Mouse (Mus musculus): ENCODE measurements around the gene Ikbke. TPM values are rescaled to one million over a fixed set of nuclear protein-coding genes. Genes with fewer than 3 reads are reported as not detected.

Ikbke gene
- total and polyA plus RNA-seq, 2 experiments from 2014 or later = 1.2 to 1.5 TPM

DNA sequence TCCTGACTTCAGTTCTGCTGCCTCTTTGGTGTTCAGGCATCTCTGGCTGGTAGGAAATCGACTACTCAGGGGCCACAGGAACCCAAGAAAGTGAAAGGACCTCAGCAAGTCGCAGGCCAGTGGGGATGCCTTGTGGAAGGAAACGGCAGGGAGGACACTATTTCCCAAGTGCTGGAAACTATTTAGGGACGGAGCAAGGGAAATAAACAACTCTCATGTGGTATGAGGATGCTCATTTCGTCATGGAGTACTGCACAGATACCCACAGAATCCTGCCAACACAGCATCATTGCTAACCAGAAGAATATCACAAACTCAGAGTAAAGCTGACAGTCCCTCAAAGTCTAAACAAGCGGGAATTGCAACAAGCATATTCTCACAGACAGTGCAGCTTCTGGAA, 36.5 kb downstream of the Ikbke start:
- 61% methylated on average over 6 of the region's 6 CpGs for WGBS
- peaks cover 34% of the 10 kb centered on the region for H3K4me1 ChIP-seq (ENCODE audit: insufficient read depth, low read length)
- peak overlapping the region; percentile 96 for H3K4me2 ChIP-seq (ENCODE audit: low read depth, low read length)

DNA sequence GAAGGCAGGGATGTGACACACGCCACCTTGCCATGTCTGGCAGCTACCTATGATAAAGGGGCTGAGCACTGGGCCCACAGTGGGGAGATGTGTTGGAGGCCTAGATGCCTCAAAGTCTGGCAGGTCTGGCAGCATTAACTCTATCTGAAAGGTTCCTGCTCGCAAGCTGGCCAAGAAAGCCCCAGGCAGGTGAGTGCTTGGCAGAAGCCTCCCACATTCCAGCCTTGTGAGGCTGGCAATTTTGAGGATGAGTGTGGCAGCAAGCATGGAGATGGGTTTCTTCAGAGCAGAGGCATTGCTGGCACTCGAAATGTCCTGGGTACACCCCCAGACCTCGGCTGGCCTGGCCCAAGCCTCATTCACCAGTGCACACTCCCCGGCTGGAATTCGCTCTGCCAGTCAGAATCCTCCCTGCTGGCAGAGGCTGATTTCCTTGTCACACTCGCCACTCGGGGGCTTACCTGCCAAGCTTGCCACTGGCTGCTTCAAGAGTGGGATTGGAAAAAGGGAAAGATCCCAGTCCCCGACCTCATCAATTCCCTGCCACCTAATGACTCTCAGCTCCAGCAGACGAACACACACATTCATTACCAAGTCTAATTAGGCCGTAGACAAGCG, 39.7 kb downstream of the Ikbke start:
- peak overlapping the region; percentile 10; the same call in 1 of the 2 replicates for H3K4me2 ChIP-seq (ENCODE audit: low read depth, low read length)
- no peak overlapping the region for H3K4me3 ChIP-seq (ENCODE audit: low read length)
- H3K27ac ChIP-seq = peak overlapping the region; percentile 64
- DNase-seq (ENCODE audit: low spot score) (peak; percentile 47), ATAC-seq (no peak)
- H3K36me3 ChIP-seq (ENCODE audit: insufficient read depth, low read length) = no peaks in the 10 kb centered on the region
- no peak overlapping the region; the same call in 1 of the 2 replicates for H3K9ac ChIP-seq (replicated peaks; ENCODE audit: low read length)
- H3K4me1 ChIP-seq (ENCODE audit: insufficient read depth, low read length) = peaks cover 27% of the 10 kb centered on the region
- TF ChIP-seq CTCF (IDR thresholded peaks at IDR 0.05; ENCODE audit: low read depth) = no peak
- WGBS = 35% methylated on average over 12 of the region's 12 CpGs
- H3K27me3 ChIP-seq (ENCODE audit: insufficient read depth, low read length) = no peaks in the 10 kb centered on the region
- no peaks in the 10 kb centered on the region for H3K9me3 ChIP-seq (ENCODE audit: low read length)

More for the DNA sequence above, 36.5 kb downstream of the Ikbke start:
- no peak for DNase-seq (ENCODE audit: low spot score)
- Histone ChIP-seq H3K27me3 (ENCODE audit: insufficient read depth, low read length) (no peaks in the 10 kb centered on the region), H3K27ac (no peak overlapping the region), H3K36me3 (ENCODE audit: insufficient read depth, low read length) (no peaks in the 10 kb centered on the region), H3K9me3 (ENCODE audit: low read length) (no peaks in the 10 kb centered on the region), H3K9ac (replicated peaks; ENCODE audit: low read length) (no peak overlapping the region), H3K4me3 (ENCODE audit: low read length) (no peak overlapping the region)
- ATAC-seq = no peak
- no peak for TF ChIP-seq CTCF (IDR thresholded peaks at IDR 0.05; ENCODE audit: low read depth)

DNA sequence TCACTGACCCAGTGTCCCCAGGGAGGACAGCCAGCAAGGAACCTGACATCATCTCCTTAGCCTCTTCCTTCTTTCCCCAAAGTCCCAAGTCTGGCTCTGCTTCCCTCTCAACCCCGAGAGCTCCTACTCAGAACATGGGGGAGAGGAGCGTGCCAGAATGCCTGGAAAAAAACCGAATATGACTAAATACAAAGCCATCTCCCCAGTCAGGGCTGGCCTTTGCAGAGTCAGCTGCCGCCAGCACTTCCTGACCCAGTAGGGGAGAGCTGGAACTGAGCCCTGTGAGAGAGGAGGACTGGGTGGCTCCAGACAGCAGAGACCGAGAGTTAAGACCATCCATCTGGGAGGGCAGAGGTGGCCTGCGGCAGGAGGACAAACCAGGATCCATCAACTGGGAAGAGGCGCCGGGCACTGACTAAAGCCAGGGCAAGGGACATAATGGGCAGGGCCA, 40.5 kb downstream of the Ikbke start:
- Histone ChIP-seq H3K27me3 (ENCODE audit: insufficient read depth, low read length) (no peaks in the 10 kb centered on the region), H3K4me1 (ENCODE audit: insufficient read depth, low read length) (peaks cover 26% of the 10 kb centered on the region), H3K9ac (replicated peaks; ENCODE audit: low read length) (no peak overlapping the region), H3K36me3 (ENCODE audit: insufficient read depth, low read length) (no peaks in the 10 kb centered on the region), H3K9me3 (ENCODE audit: low read length) (no peaks in the 10 kb centered on the region), H3K4me3 (ENCODE audit: low read length) (no peak overlapping the region), H3K4me2 (ENCODE audit: low read depth, low read length) (no peak overlapping the region), H3K27ac (peak overlapping the region; percentile 64; the same call in 1 of the 2 replicates)
- 36% methylated on average over 8 of the region's 8 CpGs for WGBS
- no peak for TF ChIP-seq CTCF (IDR thresholded peaks at IDR 0.05; ENCODE audit: low read depth)
- peak; percentile 50 for DNase-seq (ENCODE audit: low spot score)
- ATAC-seq = no peak

DNA sequence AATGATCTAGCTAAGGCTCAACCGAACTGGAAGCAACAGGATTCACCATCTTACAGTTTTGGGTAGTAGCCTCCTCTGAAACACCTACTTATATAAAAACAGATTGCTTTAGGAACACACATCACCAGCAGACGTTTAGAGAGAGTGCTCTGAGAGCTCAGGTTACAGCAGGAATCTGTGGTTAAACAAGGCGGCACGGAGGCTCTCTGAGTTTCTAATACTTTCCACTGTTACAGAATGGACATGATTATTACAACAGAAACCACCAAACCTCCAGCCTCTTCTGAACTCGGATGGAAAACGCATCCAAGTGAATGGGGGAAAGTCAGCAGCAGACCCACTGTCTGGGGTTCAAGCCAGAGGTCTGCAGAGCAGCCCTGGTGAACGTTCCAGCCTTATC, 43.3 kb downstream of the Ikbke start:
- no peaks in the 10 kb centered on the region for H3K27me3 ChIP-seq (ENCODE audit: insufficient read depth, low read length)
- no peak overlapping the region for H3K4me3 ChIP-seq (ENCODE audit: low read length)
- H3K27ac ChIP-seq = no peak overlapping the region
- H3K9me3 ChIP-seq (ENCODE audit: low read length) = no peaks in the 10 kb centered on the region
- H3K9ac ChIP-seq (replicated peaks; ENCODE audit: low read length) = no peak overlapping the region
- H3K36me3 ChIP-seq (ENCODE audit: insufficient read depth, low read length) = no peaks in the 10 kb centered on the region
- DNase-seq (ENCODE audit: low spot score) (no peak), ATAC-seq (no peak)
- no peak for TF ChIP-seq CTCF (IDR thresholded peaks at IDR 0.05; ENCODE audit: low read depth)
- WGBS = 76% methylated on average over 7 of the region's 7 CpGs
- no peak overlapping the region for H3K4me2 ChIP-seq (ENCODE audit: low read depth, low read length)
- H3K4me1 ChIP-seq (ENCODE audit: insufficient read depth, low read length) = peaks cover 23% of the 10 kb centered on the region

DNA sequence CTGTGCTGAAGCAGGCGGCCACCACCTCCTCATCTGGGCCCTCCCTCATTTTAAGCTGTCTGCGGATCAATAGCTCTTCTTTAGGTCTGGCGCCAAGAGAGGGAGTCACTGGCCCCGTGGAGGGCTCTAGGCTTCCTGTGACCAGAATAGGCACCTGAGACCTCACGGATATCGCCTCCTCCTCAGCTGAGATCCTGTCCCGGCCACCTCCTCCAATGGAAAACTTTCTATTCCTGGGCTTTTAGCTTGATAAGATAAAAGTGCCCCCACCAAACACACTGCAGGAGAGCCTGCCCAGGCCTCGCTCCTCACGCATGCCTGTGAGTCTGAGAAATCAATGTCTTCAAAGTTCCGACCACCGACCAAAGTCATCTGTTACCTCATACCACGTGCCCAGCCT, 45.9 kb downstream of the Ikbke start:
- ATAC-seq (no peak), DNase-seq (ENCODE audit: low spot score) (no peak)

DNA sequence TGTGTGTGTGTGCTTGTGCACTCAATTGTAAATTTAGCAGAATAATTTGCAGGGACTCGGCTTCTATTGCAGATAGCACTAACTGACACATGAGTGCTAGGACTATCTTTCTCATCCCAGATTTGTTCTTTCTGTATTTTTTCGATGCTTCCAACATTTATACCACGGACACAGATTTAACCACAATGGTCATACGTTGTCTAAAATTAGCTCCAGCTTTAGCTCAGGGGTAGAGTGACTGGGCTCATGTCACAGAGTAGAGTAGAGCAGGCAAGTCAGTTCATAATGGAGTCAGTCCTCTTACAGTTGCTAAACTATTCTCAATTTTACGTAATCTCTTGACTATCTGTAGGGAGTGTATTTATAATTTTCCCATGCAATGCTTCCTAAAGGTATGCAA, 50.7 kb downstream of the Ikbke start:
- no peak for ATAC-seq
- WGBS = 80% methylated on average over 5 of the region's 5 CpGs
- no peak overlapping the region for H3K9ac ChIP-seq (replicated peaks; ENCODE audit: low read length)
- no peak overlapping the region for H3K4me2 ChIP-seq (ENCODE audit: low read depth, low read length)
- H3K27me3 ChIP-seq (ENCODE audit: insufficient read depth, low read length) = no peaks in the 10 kb centered on the region
- no peak for TF ChIP-seq CTCF (IDR thresholded peaks at IDR 0.05; ENCODE audit: low read depth)
- H3K27ac ChIP-seq = no peak overlapping the region
- no peaks in the 10 kb centered on the region for H3K4me1 ChIP-seq (ENCODE audit: insufficient read depth, low read length)
- H3K36me3 ChIP-seq (ENCODE audit: insufficient read depth, low read length) = no peaks in the 10 kb centered on the region
- no peaks in the 10 kb centered on the region for H3K9me3 ChIP-seq (ENCODE audit: low read length)
- no peak overlapping the region for H3K4me3 ChIP-seq (ENCODE audit: low read length)
- no peak for DNase-seq (ENCODE audit: low spot score)

More for the DNA sequence above, 45.9 kb downstream of the Ikbke start:
- H3K4me2 ChIP-seq (ENCODE audit: low read depth, low read length) = no peak overlapping the region
- no peaks in the 10 kb centered on the region for H3K27me3 ChIP-seq (ENCODE audit: insufficient read depth, low read length)
- no peaks in the 10 kb centered on the region for H3K9me3 ChIP-seq (ENCODE audit: low read length)
- H3K4me1 ChIP-seq (ENCODE audit: insufficient read depth, low read length) = 0 out of 2 replicates have a peak, but pooled peaks cover 5% of the 10 kb centered on the region
- no peak overlapping the region for H3K4me3 ChIP-seq (ENCODE audit: low read length)
- TF ChIP-seq CTCF (IDR thresholded peaks at IDR 0.05; ENCODE audit: low read depth) = no peak
- no peaks in the 10 kb centered on the region for H3K36me3 ChIP-seq (ENCODE audit: insufficient read depth, low read length)
- WGBS = 69% methylated on average over 12 of the region's 12 CpGs
- no peak overlapping the region for H3K27ac ChIP-seq
- H3K9ac ChIP-seq (replicated peaks; ENCODE audit: low read length) = no peak overlapping the region

DNA sequence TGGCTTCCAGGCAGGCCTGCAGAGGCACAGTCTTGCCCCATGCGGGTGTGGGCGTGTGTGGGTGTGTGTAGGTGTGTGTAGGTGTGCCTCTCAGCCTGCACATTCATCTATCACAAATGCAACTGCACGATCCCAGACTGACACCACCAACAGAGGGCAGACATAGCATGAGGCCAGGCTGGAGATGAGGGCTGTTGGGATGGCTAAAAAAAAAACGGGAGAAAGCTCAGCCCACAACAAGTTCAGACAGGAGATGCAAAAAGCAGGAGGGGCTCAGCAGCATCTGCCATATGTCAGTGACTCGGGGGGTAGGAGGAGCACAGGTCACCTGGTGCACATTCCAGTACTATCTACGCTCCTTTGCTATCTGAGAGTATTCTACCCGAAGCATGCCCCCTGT, 51.2 kb downstream of the Ikbke start:
- Histone ChIP-seq H3K9me3 (ENCODE audit: low read length) (no peaks in the 10 kb centered on the region), H3K4me3 (ENCODE audit: low read length) (no peak overlapping the region), H3K9ac (replicated peaks; ENCODE audit: low read length) (no peak overlapping the region), H3K27ac (no peak overlapping the region), H3K27me3 (ENCODE audit: insufficient read depth, low read length) (no peaks in the 10 kb centered on the region), H3K36me3 (ENCODE audit: insufficient read depth, low read length) (no peaks in the 10 kb centered on the region), H3K4me1 (ENCODE audit: insufficient read depth, low read length) (no peaks in the 10 kb centered on the region), H3K4me2 (ENCODE audit: low read depth, low read length) (no peak overlapping the region)
- 59% methylated on average over 7 of the region's 7 CpGs for WGBS
- DNase-seq (ENCODE audit: low spot score) (no peak), ATAC-seq (peak; percentile 33; the same call in 1 of the 2 replicates)
- peak; percentile 30 for TF ChIP-seq CTCF (IDR thresholded peaks at IDR 0.05; ENCODE audit: low read depth)
